Mouse (Mus musculus) embryonic facial prominence, embryonic 14.5 days (tissue): ENCODE data around the gene Col6a4. TPM values are rescaled to one million over a fixed set of nuclear protein-coding genes. Genes with fewer than 3 reads are reported as not detected.

Experiments
- ATAC-seq: fragments of 200-750 bp; cut with Nextera tagmentation; 2 replicates; pipeline ENCODE4 v1.8.0; 2017; ENCODE audit warnings: low read depth, moderate number of reproducible peaks, moderate TSS enrichment
- DNase-seq: peaks from one replicate; pipeline ENCODE4 v3.0.0-alpha.2; 2015; ENCODE audit warnings: low spot score
- H3K27ac ChIP-seq: fragments of 300-500 bp; sonication (generic); replicated peaks from 2 replicates; pipeline ENCODE4 v1.5.1; 2014; ENCODE audit warnings: low read depth, mild to moderate bottlenecking, low read length, moderate library complexity
- H3K27me3 ChIP-seq: fragments of 300-500 bp; sonication (generic); replicated peaks from 2 replicates; pipeline ENCODE4 v1.6.1; 2014; ENCODE audit warnings: low read length; ENCODE audit not compliant: control insufficient read depth, insufficient read depth
- H3K36me3 ChIP-seq: fragments of 300-500 bp; sonication (generic); 2 replicates; pipeline ENCODE4 v1.6.1; 2014; ENCODE audit warnings: low read length, mixed read lengths; ENCODE audit not compliant: control insufficient read depth, insufficient read depth
- H3K4me1 ChIP-seq: fragments of 300-500 bp; sonication (generic); 2 replicates; pipeline ENCODE4 v1.6.1; 2014; ENCODE audit warnings: antibody characterized with exemption, low read length; ENCODE audit not compliant: control insufficient read depth, insufficient read depth
- H3K4me2 ChIP-seq: fragments of 300-500 bp; sonication (generic); 2 replicates; pipeline ENCODE4 v1.6.1; 2014; ENCODE audit warnings: low read depth, mild to moderate bottlenecking, low read length, moderate library complexity, mixed read lengths
- H3K4me3 ChIP-seq: fragments of 300-500 bp; sonication (generic); 2 replicates; pipeline ENCODE4 v1.5.1; 2014; ENCODE audit warnings: low read depth, mild to moderate bottlenecking, low read length
- H3K9ac ChIP-seq: fragments of 300-500 bp; sonication (generic); 2 replicates; pipeline ENCODE4 v1.6.1; 2014; ENCODE audit warnings: low read depth, mild to moderate bottlenecking, low read length, moderate library complexity, mixed read lengths
- H3K9me3 ChIP-seq: fragments of 300-500 bp; sonication (generic); 2 replicates; pipeline ENCODE4 v1.6.1; 2016; ENCODE audit warnings: low read length; ENCODE audit not compliant: control insufficient read depth
- WGBS: fragments of 180-500 bp; shearing (Covaris S2); extraction: QIAGEN DNeasy Blood & Tissue Kit; methylation state at CpG from one replicate; pipeline ENCODE4 v1.1.7; 2014; 5-methylcytosine and 5-hydroxymethylcytosine counted together
- polyA plus RNA-seq: library from polyadenylated mRNA; unstranded; fragments of >200 nt; fragmentation: Nextera tagmentation; extraction: Ambion mirVana; gene quantifications from 2 replicates; pipeline ENCODE4 v1.2.1, GENCODE M21; 2014

Gene Col6a4
- polyA plus RNA-seq, 1 experiment from 2014 or later: 0.24 TPM

DNA sequence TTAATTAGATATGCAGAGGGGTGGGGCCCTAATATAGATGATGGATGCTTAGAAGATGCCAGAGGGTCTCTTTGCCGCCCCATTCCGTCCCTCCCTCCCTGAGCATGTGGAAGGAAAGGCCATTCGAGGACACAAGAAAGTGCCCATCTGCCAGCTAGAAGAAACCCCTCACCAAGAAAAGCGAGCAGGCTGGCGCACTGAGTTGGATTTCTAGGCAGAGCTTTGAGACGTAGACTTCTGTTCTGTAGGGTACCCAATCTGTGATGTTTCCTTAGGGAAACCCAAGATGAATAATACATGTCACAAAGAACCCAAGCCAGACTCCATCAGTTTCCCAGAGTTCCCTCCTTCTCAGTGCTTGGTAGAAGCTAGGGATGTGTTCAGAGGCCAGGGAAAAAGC lies 107.1 kb downstream of the Col6a4 start:
- no peaks in the 10 kb centered on the region for H3K9me3 ChIP-seq
- WGBS: 89% methylated on average over 6 of the region's 6 CpGs
- no peak overlapping the region for H3K27ac ChIP-seq
- no peaks in the 10 kb centered on the region for H3K36me3 ChIP-seq
- no peaks in the 10 kb centered on the region for H3K4me1 ChIP-seq
- H3K4me2 ChIP-seq: no peak overlapping the region
- H3K4me3 ChIP-seq: no peak overlapping the region
- no peak overlapping the region for H3K9ac ChIP-seq
- ATAC-seq (no peak), DNase-seq (no peak)
- no peaks in the 10 kb centered on the region for H3K27me3 ChIP-seq

DNA sequence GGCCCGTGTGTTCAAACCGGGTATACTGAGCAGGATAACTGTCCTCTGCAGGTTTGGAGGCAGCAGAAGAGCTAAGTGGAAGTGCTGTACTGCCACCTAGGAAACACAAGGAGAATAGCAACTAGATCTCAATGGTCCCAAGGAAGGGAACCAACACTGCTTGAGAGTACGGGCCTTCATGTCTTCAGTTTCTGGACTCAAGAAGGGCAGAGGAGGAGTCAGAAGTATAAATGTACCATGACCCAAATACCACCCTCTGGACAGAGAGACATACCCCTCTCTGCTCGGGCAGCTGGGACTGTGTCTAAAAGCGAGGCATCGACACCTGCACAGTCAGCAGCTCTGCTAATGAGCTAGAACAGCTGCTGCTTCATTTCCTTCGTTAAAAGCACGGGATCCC lies 108.5 kb downstream of the Col6a4 start:
- H3K4me3 ChIP-seq: no peak overlapping the region
- 60% methylated on average over 8 of the region's 8 CpGs for WGBS
- no peaks in the 10 kb centered on the region for H3K36me3 ChIP-seq
- no peak overlapping the region for H3K4me2 ChIP-seq
- H3K4me1 ChIP-seq: no peaks in the 10 kb centered on the region
- ATAC-seq (no peak), DNase-seq (peak; percentile 41)
- H3K27ac ChIP-seq: no peak overlapping the region
- no peaks in the 10 kb centered on the region for H3K9me3 ChIP-seq
- no peaks in the 10 kb centered on the region for H3K27me3 ChIP-seq
- H3K9ac ChIP-seq: no peak overlapping the region

DNA sequence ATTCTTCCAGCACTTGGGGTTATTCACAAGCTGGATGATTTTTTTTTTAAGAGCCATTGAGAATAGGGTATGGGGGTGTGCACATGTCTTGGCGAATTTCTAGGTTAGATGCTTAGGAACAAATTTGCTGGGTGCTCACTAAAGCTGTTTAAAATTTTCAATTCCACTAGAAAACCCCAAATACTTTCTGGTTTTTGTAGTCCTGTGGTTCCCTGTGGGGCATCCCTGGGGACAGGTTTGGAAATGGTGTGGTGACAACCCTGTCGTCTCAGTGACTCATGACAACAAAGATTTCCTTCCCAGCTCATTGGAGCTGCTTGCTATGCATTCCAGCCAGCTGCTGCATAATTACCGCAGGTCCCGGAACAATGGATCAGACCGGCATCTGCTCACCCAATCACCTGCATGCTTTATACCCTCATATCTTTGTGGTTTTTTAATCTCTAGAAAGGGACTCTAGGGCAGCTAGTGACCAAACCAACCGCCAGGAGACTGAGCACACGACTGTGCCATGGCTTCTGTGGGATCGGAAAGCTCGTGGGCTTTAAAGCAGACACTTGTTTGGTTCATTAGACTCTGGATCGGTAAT lies 111.6 kb downstream of the Col6a4 start:
- no peak overlapping the region for H3K4me2 ChIP-seq
- no peak overlapping the region for H3K9ac ChIP-seq
- H3K4me1 ChIP-seq: no peaks in the 10 kb centered on the region
- H3K4me3 ChIP-seq: no peak overlapping the region
- H3K27ac ChIP-seq: no peak overlapping the region
- 23% methylated on average over 10 of the region's 10 CpGs for WGBS
- H3K27me3 ChIP-seq: no peaks in the 10 kb centered on the region
- H3K9me3 ChIP-seq: no peaks in the 10 kb centered on the region
- DNase-seq: peak; percentile 35
- no peaks in the 10 kb centered on the region for H3K36me3 ChIP-seq
- no peak for ATAC-seq

DNA sequence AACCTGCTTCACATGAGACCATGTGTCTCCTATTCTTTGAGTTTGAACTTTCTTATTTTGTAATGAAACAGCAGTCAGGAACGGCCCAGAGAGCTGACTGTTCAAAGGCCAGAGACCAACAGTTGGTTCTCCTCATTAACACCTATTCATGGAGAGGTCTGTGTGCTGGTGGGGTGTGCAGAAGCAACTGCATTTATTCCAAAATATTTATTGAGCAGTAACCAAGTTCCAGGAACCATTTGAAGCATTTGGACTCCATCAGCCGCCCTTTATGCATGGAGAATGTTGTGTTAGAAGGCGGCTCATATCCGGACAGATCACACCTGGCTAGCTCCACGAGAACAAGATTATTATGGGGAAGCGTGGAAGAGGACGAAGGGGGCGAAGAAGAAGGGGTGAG lies 118.1 kb downstream of the Col6a4 start:
- Histone ChIP-seq H3K27ac (no peak overlapping the region), H3K9me3 (no peaks in the 10 kb centered on the region), H3K4me3 (no peak overlapping the region), H3K36me3 (no peaks in the 10 kb centered on the region), H3K4me2 (no peak overlapping the region), H3K9ac (no peak overlapping the region), H3K27me3 (no peaks in the 10 kb centered on the region), H3K4me1 (no peaks in the 10 kb centered on the region)
- DNase-seq (no peak), ATAC-seq (no peak)
- WGBS: 90% methylated on average over 8 of the region's 8 CpGs

DNA sequence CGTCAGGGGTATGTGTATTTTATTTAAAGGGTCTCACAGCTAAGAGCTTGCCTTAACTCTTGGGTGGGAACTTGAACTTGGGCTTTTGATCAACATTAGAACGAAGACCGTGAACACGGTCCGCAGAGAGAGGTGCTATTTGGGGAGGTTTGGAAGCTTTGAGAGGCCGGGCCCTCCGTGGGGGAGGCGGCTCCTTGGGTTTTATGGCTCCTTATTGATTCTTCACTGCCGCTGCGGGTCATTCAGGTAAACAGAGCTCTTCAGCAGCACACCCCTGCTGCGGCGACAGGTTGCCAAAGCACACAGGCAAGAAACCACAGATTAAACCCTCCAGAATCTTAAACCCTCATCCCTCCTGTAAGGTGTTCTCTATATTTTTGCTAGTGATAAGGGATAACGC lies 119.7 kb downstream of the Col6a4 start:
- no peak for DNase-seq
- 26% methylated on average over 13 of the region's 13 CpGs for WGBS
- Histone ChIP-seq H3K4me1 (no peaks in the 10 kb centered on the region), H3K9me3 (no peaks in the 10 kb centered on the region), H3K9ac (no peak overlapping the region), H3K36me3 (no peaks in the 10 kb centered on the region), H3K4me2 (no peak overlapping the region), H3K27me3 (no peaks in the 10 kb centered on the region), H3K27ac (no peak overlapping the region), H3K4me3 (no peak overlapping the region)
- no peak for ATAC-seq

DNA sequence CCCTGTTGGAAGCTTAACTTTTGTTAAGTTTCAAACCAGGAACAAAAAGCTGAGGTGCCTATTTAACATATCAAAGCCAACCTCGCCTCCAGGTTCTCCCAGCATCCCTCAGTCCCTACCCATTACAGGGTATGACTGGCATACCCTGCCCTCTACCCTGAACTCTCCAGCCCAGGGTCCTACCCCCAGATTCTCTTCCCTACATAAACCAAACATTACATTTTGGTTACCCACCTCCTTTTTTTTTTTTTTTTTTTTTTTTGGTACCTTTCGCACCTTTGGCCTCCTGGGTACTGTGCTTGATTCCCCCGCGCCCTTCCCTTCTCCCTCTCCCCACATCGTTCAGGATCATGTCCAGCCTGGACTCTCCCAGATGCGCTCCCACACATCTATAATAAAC lies 120.3 kb downstream of the Col6a4 start:
- Histone ChIP-seq H3K27me3 (no peaks in the 10 kb centered on the region), H3K36me3 (no peaks in the 10 kb centered on the region), H3K9ac (no peak overlapping the region), H3K4me2 (no peak overlapping the region), H3K9me3 (no peaks in the 10 kb centered on the region), H3K27ac (no peak overlapping the region), H3K4me1 (no peaks in the 10 kb centered on the region), H3K4me3 (no peak overlapping the region)
- no peak for DNase-seq
- ATAC-seq: no peak
- WGBS: 52% methylated on average over 6 of the region's 6 CpGs

DNA sequence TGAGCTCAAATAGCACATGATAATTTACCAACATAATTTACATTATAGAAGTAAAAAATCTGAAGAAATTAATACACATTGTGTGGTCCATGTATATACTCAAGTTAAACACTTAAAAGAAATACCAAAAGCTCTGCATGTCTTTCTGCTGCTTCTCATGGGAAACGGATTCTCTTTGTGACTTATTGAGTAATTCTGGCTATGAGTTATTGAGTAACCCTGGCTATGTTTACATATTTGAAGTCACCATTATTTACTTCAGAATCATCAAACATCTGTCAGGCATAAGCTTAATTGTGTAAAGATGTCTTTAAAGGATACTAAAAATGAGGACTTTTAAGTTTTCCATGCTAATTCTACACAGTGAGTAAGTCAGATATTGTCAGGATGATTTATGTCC lies 122.8 kb downstream of the Col6a4 start:
- no peaks in the 10 kb centered on the region for H3K27me3 ChIP-seq
- DNase-seq: no peak
- H3K27ac ChIP-seq: no peak overlapping the region
- H3K9me3 ChIP-seq: no peaks in the 10 kb centered on the region
- no peak overlapping the region for H3K9ac ChIP-seq
- 66% methylated on average over 1 of the region's 1 CpGs for WGBS
- H3K4me2 ChIP-seq: no peak overlapping the region
- H3K36me3 ChIP-seq: no peaks in the 10 kb centered on the region
- H3K4me3 ChIP-seq: no peak overlapping the region
- no peak for ATAC-seq
- no peaks in the 10 kb centered on the region for H3K4me1 ChIP-seq

DNA sequence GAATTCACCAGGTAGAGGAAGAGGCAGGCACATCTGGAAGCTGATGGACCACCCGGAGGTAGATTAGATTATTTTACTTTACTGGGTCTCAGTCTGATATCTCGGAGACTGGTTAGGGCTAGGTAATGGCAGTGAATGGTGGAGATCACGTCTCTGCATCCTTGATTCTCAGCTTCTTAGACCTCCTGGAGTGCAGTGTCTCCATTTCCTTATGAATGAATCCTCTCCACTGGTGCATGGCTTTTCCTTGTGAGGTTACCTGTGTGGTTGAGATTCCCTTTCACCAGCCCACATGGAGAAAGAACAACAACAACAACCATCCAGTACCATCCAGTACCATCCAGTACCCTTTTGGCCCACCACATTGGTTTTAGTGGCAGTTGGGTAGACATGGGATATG lies 124.6 kb downstream of the Col6a4 start:
- Histone ChIP-seq H3K4me2 (no peak overlapping the region), H3K27ac (no peak overlapping the region), H3K36me3 (no peaks in the 10 kb centered on the region), H3K9ac (no peak overlapping the region), H3K4me3 (no peak overlapping the region), H3K27me3 (no peaks in the 10 kb centered on the region), H3K4me1 (no peaks in the 10 kb centered on the region), H3K9me3 (no peaks in the 10 kb centered on the region)
- 83% methylated on average over 3 of the region's 3 CpGs for WGBS
- no peak for DNase-seq
- no peak for ATAC-seq

DNA sequence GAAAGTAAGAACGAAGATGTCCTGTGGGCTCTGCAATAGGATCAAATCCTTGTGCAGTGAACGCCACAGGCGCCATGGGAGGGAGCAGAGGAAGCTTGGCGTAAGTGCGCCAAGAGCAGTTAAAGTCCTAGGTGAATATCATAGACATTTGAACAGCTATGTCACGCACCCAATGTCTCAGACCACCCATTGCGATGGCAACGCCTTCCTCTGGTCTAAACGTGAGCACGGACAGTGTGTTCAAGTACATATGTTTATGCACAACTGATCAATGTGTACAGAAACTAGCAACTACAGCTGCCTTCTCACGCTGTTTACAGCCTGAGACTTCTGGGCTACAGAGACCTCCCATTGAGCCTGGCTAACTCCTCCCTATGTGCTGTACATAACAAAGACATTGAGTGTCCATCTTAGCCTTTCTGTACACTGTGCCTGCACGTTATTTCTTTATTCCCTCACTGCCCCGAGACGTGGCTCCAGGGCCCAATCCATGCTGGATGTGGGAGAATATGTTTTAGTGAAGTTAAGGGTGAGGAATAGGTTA lies 125.2 kb downstream of the Col6a4 start:
- no peak overlapping the region for H3K9ac ChIP-seq
- H3K36me3 ChIP-seq: no peaks in the 10 kb centered on the region
- no peaks in the 10 kb centered on the region for H3K4me1 ChIP-seq
- ATAC-seq (no peak), DNase-seq (no peak)
- H3K4me3 ChIP-seq: no peak overlapping the region
- H3K27me3 ChIP-seq: no peaks in the 10 kb centered on the region
- 91% methylated on average over 14 of the region's 14 CpGs for WGBS
- H3K27ac ChIP-seq: no peak overlapping the region
- no peaks in the 10 kb centered on the region for H3K9me3 ChIP-seq
- H3K4me2 ChIP-seq: no peak overlapping the region
